Mouse (Mus musculus) thymus, postnatal 14 days (tissue): ENCODE measurements at regions not wholly inside any gene's neighbourhood (a gene's known extent, or its start where the extent isn't known, plus 50 kb on each side); places are given as distances from the start of the nearest gene placed in this dataset.

Source experiments
- DNase-seq: peaks from one replicate; pipeline ENCODE4 v3.0.0; 2021

DNA sequence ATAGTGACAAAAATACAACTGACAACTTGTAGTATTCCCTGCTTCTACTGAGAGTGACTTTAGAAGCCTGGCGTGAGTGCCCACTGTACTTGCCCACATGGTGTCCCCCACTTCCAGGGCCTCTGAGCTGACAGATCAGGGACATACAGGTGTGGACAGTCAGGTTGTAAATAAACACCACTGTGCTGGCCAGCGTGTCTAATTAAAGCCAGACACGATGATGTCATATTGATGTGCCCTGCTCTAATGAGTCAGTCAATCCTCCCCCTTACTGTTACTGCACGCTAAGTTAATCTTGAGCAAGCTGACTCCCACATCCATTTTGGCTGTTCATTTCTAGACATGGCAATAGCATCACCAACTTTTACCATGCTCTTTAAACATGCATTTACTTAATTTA lies 164.7 kb downstream of the Pmp22 start:
- DNase-seq = no peak

DNA sequence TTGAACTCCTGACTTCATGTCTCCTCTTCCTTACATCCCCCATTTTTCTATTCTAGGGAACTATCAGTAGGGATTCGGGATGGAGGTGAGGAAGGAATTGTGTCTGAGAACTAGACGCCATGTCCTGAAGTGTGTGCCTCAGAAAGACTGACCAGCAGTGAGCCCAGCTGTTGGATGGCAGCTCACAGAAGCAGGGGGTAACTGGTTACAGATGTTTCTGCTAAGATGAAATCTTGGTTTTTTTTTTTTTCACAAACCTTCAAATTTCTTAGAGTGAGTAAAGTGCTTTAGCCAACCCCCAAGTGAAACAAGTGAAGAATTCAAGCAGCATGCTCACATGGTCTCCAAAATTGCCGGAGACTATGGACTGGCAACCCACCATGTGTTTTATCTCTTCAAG lies 165.7 kb downstream of the Pmp22 start:
- no peak for DNase-seq

DNA sequence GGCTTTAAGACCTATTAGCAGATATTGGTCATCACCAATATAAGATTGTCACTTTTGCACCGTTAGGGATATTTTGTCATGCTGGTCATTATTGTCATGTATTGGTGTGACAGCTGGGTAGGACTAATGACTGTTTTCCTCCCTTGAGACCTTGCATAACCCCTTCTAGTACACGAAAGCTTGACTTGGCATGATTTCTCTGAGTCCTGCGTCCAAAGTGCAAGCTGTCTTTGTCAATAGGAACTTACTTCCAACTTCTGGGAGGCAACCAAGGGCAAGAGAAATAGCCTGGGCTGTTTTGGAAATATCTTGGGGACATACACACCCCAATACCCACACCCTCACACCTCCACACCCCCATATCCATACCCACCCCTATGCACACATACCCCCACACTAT lies 167.7 kb downstream of the Pmp22 start:
- DNase-seq = no peak

DNA sequence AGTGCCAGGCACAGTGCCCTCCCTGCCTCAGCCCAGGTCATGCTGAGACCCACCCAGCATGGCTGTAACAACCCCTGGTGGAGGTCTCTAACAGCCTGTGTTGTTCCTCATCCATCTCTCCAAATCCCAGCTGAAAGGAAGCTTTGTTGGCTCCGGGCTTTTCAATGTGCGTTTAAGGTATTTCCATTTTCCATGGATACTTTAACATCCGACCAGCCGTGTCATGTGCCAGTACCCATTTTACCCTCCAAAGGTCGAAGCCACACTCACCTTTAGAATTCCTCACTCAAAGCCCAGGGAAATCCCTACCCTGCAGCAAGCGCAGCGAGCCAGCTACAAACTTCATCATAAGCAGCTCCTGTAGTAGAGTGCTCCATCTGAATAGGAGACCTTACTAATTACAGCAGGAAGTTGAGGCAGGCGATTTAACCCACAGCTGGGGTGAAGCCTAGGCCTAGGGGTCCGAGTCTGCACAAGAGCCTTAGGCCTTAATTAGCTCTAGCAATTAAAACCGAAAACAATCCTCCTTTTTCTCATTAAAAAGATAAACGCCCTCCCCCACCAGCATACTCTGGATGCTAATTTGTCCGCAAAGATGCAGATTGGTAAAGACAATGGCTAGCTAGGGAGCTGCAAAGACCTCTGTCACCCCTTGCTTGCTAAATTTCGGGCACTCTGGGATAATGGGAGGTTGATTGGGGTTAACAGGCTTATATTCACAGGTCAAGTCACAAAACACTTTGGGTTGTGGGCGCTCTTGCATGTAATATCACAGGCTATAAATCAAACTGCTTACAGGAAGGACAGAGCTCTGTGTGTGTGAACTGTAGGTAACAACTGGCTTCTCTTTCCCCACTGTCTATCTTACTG lies 171.2 kb downstream of the Pmp22 start:
- DNase-seq = no peak

DNA sequence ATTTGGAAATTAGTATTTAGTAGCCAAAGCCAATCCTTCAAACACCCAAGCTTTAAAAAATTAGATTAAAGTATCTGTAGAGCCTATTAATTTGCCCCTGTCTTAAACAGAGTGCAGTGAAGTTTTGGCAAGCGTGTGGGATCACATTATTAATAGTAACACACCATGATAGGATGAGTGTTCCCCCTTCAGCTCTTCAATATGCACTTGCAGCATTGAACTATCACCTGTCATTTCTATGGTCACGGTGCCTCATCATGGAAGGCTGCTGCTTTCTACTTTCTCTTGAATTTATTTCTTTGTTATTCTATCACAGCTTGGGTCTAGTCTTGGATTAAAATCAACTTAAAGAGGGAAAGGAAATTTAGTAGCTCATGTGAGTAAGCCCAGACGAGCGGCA lies 196.4 kb downstream of the Pmp22 start:
- DNase-seq = no peak

DNA sequence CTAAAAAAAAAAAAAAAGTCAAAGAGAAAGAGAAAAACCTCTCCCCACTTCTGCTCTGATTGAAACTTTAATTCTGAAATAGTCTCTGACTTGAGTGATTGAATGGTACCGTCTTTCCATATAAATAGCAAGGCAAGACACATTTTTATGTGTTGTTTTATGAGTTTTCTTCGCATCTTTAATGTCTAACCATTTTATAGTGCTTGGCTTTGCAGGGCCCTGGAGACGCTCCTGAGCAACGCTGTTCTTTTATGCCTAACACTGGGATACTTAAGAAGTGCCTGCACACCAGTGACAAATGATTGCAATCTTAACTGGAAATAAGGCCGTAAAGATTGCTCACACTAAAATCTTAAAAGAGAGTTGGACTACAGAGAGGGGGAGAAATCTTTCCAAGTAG lies 198.1 kb downstream of the Pmp22 start:
- no peak for DNase-seq

DNA sequence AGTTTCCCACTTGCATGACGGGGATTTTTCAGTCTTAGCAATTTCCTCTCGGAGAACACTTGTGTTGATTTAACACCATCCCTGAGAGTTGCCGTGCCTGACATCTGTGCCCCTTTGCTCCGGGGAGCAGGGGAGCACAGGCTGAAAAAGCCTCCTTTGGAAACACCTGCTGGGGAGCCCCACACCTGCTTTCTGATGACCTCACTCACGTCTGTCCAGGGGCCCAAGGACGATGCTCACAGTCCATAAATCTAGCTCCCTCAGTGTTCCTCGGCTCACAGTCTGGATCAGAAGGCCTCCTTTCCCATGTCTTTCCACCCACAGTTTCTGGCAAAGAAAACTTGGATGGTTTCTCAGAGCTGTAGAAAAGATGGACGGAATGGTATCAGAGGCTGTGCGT lies 208.7 kb downstream of the Pmp22 start:
- no peak for DNase-seq

DNA sequence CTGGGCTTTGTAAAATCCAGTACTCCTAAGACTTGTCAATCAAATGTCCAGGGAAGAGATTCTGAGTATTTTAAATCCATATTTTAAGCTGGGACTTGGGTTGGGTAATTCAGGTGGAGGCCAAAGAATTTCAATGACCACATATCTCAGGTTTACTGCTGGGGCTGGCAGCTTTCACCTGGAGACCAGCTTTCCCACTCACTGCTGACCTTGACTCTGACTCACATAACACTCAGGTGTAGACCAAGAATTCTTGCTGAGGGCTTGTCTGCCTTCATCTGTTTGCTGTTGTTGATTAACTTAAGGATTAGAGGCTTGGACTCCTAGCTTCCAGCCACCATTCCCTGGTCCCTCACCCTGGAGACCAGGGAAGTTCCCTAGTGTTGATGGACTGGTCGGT lies 209.5 kb downstream of the Pmp22 start:
- no peak for DNase-seq

DNA sequence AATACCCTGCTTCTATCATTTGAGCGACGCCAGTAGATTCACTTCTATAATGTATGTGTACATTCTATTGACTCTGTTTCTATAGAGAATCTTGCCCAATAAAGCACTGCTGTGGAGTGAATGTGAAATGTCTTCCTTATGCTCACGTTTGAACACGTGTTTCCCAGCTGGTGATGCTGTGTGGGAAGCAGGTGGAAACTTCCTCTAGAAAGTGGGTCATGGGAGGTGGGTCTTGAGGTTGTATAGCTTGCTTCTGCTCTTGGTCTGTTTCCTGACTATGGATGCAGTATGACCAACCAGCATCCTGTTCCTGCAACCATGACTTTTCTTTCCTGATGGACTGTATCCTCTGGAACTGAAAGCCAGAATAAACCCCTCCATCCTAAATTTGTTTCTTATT lies 216.9 kb downstream of the Pmp22 start:
- peak; percentile 47 for DNase-seq

DNA sequence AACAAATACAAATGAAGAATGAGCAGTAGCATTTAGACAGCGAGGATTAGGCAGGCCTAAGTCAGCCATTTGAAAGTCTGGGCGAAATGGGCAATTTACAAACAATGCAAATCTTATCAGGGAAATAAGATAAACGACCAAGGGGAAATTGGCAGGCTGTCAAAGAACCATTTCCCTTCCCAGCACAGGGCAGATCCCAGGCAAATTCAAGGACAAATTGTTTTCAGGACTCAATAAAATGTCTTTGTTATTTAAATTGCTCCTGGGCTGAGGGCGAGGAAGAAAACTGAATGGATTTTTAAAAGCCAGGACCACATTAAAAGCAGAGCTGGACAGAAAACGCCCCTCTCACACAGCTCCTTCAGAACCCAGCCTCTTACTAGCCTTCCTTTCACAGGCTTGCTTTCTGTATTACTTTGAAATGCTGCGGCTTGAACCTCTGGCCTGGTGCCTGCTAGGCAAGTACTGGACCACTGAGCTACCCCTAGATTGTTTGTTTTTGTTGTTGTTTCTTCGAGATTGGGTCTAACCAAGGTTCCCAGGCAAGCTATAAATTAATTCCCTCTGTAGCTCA lies 221.4 kb downstream of the Pmp22 start:
- no peak for DNase-seq

DNA sequence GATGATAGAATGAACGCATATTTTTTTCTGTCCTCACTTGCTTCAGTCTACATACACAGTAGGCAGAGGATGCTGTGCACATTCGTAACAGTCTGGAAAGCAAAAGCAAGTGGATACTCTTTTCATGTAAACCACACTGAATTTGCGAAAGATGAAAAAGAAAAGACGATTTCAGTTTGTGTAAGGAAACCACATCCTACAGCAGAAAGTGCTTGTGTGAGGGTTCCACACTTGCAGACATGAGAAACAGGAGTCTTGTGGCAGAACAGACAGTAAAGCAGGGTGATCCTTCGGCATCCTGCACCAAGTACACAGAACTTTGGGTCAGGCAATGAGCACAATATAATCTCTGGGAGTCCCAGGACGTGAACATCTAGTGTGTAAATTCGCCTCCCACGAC lies 223.2 kb downstream of the Pmp22 start:
- DNase-seq = peak; percentile 57

DNA sequence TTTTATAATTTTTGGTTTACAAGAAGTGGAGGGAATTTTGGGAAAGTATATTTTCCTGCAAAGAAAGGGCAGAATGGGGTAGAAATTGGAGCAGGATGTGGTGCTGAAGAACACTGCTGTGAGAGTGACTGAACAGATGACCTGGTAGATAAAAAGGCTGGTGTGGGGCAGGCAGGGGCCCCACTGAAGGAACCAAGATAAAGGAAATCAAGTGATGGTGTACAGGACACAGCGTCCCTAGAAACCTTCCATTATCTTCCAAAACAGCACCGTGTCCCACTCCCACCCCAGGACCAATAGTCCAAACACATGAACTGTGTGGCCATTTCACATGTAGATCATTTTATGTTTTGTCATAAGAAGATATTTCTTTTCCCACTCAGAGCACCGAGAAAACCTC lies 224.2 kb downstream of the Pmp22 start:
- peak; percentile 25 for DNase-seq

DNA sequence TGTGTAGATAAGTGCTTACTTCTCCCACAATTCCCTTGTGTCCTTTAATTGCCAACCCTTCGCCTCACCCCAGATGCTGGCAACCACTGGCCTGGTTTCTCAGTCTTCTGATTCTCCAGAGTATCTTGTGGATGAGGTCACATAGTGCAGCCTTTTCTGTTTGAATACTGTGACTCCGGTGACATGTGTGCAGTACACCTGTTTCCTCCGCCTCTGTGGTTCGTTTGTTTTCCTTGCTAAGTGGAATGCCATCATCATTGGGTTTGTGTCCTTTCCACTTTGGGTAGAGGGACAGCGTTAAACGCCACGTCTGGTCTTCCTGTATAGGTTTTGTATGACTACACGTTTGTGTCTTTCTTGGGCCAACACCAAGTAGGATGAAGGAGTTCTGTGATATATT lies 224.9 kb downstream of the Pmp22 start:
- peak; percentile 62 for DNase-seq

DNA sequence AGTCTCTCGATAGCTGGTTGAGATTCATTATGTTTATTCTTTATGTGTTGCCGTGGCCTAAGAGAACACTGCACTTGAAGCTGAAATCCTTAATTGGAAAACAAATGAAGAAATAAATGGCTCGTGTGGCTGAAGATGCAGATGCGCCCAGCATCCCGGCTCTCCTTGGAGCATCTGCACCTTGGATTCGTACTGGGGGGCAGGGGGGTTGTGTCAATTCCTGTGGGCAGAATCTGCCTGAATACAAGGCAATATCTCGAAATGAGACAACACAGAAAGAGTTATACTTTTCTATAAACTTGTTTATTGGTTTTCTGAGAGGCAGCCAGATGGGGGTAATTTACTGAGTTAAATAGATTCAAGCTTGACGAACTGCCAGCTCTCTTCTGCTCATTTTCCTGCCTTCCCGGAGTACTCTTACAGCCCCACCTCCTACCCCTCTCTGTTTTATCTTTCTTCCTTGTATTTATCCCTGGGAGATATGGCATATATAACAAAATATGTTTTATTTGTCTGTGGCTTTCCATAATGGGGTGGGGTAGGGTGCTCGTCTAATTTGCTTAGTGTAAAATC lies 229.1 kb downstream of the Pmp22 start:
- DNase-seq = no peak

DNA sequence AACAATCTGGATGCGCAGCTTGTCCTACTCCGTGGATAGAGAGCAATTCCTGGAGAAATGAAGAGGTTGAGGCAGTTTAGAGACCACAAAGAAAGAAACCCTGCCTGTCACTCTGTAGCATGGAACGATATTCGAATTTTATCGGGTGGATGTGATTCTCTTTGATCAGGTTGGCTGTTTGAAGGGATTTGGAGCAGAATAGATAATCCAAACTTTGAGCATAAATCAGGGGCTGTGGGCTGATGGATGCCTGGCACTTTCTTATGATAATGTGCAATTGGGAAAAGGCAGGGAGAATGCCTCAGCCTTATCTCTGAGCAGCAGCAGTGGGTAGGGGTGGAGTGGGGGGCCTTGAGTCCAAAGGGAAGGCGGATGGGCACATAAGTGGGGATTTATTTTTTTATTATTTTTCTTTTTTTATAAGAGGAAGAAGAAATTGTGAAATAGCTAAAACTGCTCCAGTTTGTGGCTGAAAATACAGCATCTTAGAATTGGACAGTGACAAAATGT lies 239.0 kb downstream of the Pmp22 start:
- no peak for DNase-seq

DNA sequence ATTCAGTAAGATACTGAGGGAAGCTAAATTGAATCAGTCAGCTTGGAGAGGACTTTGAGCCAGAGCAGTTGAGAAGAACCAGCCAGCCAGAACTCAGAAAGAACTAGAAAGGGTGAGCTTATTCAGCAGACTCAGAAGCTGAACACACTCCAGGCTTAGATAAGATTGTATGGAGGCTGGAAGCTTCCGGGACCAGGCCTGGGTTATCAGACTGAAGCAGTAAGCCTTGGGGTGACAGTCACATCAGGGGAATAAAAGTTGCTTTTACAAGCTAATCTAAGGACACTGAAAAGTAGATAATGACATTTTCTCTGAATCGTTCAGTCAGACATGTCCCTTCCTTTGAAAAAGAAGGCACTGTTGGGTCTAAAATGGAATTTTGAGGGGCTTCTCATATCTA lies 240.7 kb downstream of the Pmp22 start:
- DNase-seq = no peak

DNA sequence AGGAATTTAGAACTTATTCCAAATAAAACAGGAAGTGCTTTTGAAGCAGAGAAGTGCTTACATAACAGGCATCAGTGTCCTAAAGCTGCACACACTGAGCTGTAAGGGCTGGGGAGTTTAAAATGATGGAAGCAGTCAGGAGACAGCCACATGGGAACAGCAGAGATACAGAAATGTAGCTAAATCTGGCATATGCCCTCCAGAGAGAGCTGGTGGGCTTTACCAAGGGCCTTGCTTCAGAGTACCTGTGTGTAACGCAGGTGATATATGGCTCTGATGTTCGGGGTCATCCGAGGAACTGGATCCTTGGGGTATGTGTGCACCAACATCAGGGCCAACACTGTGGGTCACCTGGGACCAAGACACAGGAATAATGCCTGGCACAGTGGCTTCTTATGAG lies 247.5 kb downstream of the Pmp22 start:
- no peak for DNase-seq

DNA sequence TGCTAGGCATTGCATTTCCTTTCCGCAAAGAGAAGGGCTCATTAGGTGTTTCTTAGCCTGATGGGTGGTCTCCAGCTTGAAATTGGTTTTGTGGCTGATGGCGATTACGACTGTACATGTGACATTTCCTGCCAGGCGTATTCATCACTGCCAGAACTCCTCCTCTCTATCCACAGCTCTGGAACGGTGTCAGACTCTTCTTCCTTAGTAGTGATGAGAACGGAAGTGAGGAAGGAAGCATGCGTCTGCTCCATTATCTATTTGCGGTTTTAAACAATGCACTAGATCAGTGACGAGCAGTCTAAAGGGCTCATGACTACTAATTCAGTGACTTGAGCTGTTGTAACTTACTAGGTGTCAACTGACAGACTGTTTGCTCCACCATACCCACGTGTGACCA lies 248.2 kb downstream of the Pmp22 start:
- no peak for DNase-seq

DNA sequence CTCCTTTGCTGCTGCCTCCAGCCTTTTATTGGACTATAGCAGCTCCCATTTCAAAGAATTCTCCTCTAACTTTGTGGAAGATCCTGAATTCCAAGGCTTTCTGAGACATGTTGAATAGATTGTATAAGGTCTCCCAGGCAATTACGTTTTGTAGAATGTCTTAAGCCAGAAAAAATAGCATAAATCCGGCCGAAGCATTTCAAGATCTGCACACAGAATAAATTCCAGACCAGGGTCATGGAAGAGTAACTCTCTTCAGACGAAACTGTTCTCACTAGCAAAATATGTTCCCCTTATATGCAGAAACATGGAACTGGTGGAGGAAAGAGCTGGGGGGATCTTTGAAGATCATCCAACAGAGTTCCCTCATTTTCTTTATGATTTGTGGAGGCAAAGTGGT lies 259.5 kb downstream of the Pmp22 start:
- no peak for DNase-seq

DNA sequence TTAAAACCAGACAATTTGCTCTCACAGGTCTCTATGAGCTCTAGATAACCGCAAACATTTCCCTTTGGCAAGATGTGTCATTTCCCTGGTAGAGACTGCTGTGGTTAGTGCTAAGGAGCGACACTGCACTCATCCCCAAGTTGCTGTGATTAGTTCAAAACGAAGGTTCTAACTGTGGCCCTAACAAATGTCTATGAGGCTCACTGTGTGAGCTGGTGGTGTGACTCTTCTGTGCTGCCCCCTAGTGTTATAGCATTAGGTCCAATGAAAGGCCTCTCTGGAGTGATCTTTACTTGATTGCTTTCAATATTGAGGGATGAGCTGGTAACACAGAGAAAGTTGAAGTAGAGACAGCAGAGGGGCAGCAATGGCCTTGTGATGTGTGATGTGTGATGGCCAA lies 262.7 kb downstream of the Pmp22 start:
- DNase-seq = peak; percentile 53

DNA sequence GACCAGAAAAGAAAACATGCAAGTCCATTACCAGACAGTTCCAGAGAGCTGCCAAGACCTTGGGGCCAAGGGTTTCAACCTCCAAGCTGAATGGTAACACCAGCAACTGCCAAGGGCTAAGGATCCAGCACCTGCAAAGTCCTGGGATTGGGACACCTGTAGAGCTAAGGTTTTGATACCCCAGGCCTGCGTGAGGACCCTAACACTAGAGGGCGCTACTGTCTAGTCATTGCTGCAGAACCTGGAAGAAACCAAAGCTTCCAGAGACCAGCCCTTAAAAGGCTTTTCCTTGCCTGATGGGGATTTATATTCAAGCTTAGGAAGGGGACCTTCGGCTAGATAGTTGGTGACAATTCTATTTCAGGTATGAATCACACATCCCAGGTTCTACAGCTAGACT lies 263.6 kb downstream of the Pmp22 start:
- DNase-seq = peak; percentile 41

DNA sequence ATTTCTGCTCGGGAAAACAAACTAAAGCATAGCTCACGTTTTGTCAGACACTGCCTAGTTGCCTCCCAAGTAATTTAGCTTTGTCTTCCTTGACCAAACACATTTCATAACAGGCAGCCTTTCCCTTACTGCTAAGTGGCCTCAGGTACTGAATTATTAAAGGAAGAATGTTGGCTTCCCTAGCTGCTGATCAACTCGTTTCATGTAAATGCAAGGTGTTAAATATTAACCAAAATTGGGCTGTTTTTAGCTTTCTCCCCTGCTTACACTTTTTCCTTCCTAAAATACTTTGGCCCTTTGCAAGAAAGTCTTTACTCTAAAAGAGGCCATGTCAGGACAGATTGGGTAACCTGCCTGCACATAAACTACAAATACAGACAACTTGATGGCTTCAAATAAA lies 265.4 kb downstream of the Pmp22 start:
- DNase-seq = no peak

DNA sequence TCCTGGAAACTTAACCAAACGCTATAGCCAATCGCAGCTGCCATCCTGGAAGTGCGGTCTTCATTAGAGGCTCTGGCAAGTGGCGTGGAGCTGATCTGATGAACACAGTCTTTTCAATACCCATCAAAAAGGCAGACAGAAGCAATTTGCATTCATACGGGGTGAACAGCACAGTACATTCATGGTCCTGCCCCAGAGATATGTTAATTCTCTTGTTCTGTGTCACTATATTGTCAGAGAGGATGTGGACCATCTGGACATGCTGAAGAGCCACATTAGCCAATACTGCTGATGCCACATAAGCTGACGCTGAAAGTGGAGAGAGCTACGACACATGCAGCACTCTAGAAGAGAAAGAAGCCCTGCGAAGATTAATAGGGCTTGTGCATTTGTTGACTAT lies 267.6 kb downstream of the Pmp22 start:
- DNase-seq = no peak

DNA sequence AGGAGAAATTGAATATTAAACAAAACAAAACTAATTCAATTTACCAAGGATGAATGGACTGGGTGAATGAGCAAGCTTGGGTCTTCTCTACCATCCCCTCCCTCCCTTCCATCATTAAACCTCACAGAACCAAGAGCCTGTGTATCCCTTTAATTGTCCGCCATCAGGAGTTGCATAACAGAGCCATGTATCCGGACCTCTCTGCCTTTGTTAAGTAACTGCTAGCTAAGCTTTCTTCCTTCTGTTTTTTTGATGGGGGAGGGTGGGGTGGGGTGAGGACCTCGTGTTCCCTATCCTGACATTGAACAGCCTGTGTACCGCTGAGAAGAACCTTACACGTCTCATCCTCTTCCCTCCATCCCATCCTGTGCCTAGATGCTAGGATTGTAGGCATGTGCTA lies 274.0 kb downstream of the Pmp22 start:
- DNase-seq = no peak
